Mouse (Mus musculus) liver, adult 2 months (tissue): Measurements from ENCODE around the gene Cfap126. TPM values are rescaled to one million over a fixed set of nuclear protein-coding genes. Genes with fewer than 3 reads are reported as not detected.

Experiments
- DNase-seq: peaks from one replicate; pipeline ENCODE4 v3.0.0-alpha.2; 2011; ENCODE audit warnings: low read depth, low spot score; ENCODE audit errors: extremely low read depth
- H3K27ac ChIP-seq: fragments of 200-500 bp; replicated peaks from 2 replicates; pipeline ENCODE4 v1.5.1; 2012; ENCODE audit warnings: low read depth, mild to moderate bottlenecking, control low read depth, inconsistent platforms, low read length; ENCODE audit not compliant: insufficient read depth
- H3K27me3 ChIP-seq: fragments of 200-500 bp; 2 replicates; pipeline ENCODE4 v1.6.1; 2012; ENCODE audit warnings: mild to moderate bottlenecking, moderate library complexity, low read length, inconsistent platforms; ENCODE audit not compliant: control insufficient read depth, insufficient read depth
- H3K36me3 ChIP-seq: fragments of 200-500 bp; 2 replicates; pipeline ENCODE4 v1.6.1; 2012; ENCODE audit warnings: low read length, inconsistent platforms; ENCODE audit not compliant: control insufficient read depth, insufficient read depth
- H3K4me1 ChIP-seq: fragments of 200-500 bp; 2 replicates; pipeline ENCODE4 v1.6.1; 2011; ENCODE audit warnings: low read length; ENCODE audit not compliant: control insufficient read depth, insufficient read depth
- H3K4me3 ChIP-seq: fragments of 200-500 bp; 2 replicates; pipeline ENCODE4 v1.5.1; 2011; ENCODE audit warnings: low read depth, mild to moderate bottlenecking, control low read depth, low read length, moderate library complexity; ENCODE audit not compliant: insufficient read depth
- H3K79me2 ChIP-seq: fragments of 200-500 bp; 2 replicates; pipeline ENCODE4 v1.6.1; 2012; ENCODE audit warnings: inconsistent platforms, mild to moderate bottlenecking, low read length, moderate library complexity; ENCODE audit not compliant: control insufficient read depth, insufficient read depth
- H3K9ac ChIP-seq: fragments of 200-500 bp; 2 replicates; pipeline ENCODE4 v1.6.1; 2012; ENCODE audit warnings: low read depth, mild to moderate bottlenecking, control low read depth, inconsistent platforms, low read length
- CTCF ChIP-seq: fragments of 200-500 bp; IDR thresholded peaks from 2 replicates; pipeline ENCODE4 v1.5.1; 2011; ENCODE audit warnings: low read depth, low read length, control low read depth
- POLR2A ChIP-seq: fragments of 200-500 bp; IDR thresholded peaks from 2 replicates; pipeline ENCODE4 v1.6.1; 2011; ENCODE audit warnings: low read length, control low read depth; ENCODE audit not compliant: insufficient read depth; ENCODE audit errors: extremely low read depth
- WGBS: fragments of 180-500 bp; shearing (Covaris S2); methylation state at CpG from one replicate; pipeline ENCODE4 v1.1.7; 2018; 5-methylcytosine and 5-hydroxymethylcytosine counted together
- polyA plus RNA-seq: library from polyadenylated mRNA; depleted of rRNA; stranded (reverse); fragments of >200 nt; gene quantifications from 2 replicates; pipeline ENCODE4 v1.2.3, GENCODE M21; 2012
- total RNA-seq: library from RNA; depleted of rRNA; stranded (reverse); fragments of >200 nt; gene quantifications from 2 replicates; pipeline ENCODE4 v1.2.3, GENCODE M21; 2014

Cfap126 gene
- total and polyA plus RNA-seq, 2 experiments: 0.37 to 3.5 TPM

GRCm38 (mm10) chr1:171103179-171103840, 10.4 kb upstream of the Cfap126 start:
- TF ChIP-seq POLR2A (no peak), CTCF (no peak)
- H3K27me3 ChIP-seq: no peaks in the 10 kb centered on the region
- no peaks in the 10 kb centered on the region for H3K79me2 ChIP-seq
- WGBS: 15% methylated on average over 10 of the region's 10 CpGs
- H3K36me3 ChIP-seq: no peaks in the 10 kb centered on the region
- no peak for DNase-seq
- no peak overlapping the region for H3K27ac ChIP-seq
- peak overlapping the region; percentile 5; the same call in 1 of the 2 replicates for H3K4me3 ChIP-seq
- H3K9ac ChIP-seq: no peak overlapping the region
- H3K4me1 ChIP-seq: no peaks in the 10 kb centered on the region

DNA sequence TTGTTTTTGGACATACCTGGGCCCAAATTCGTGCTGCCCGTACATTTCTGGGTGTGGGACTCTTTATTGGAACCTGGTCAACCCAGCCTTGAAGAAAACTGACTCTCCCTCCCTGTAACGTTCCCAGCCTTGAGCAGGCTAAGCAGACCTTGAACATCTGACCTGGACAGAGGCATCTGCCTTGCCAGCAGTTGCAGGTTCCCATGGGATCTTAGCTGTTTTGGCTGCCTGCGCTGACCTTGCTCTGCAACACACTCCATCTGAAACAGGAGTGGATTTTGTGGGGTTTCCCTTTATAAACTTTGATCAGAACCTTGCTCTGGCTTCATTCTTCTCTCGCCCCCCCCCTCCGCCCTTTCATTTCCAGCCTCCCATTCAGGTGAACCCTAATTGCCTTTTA, 8.5 kb upstream of the Cfap126 start:
- TF ChIP-seq CTCF (no peak), POLR2A (no peak)
- Histone ChIP-seq H3K27me3 (no peaks in the 10 kb centered on the region), H3K36me3 (no peaks in the 10 kb centered on the region), H3K4me1 (no peaks in the 10 kb centered on the region; the same call in 1 of the 2 replicates), H3K4me3 (no peak overlapping the region), H3K27ac (no peak overlapping the region), H3K9ac (no peak overlapping the region), H3K79me2 (no peaks in the 10 kb centered on the region)
- WGBS: 82% methylated on average over 6 of the region's 6 CpGs
- no peak for DNase-seq

- Histone ChIP-seq H3K4me1 (peaks cover 11% of the 10 kb centered on the region), H3K27me3 (no peaks in the 10 kb centered on the region), H3K9ac (no peak overlapping the region), H3K79me2 (no peaks in the 10 kb centered on the region), H3K27ac (peak overlapping the region; percentile 63), H3K36me3 (no peaks in the 10 kb centered on the region), H3K4me3 (no peak overlapping the region)
- WGBS: 22% methylated on average over 9 of the region's 9 CpGs
- no peak for TF ChIP-seq POLR2A
- TF ChIP-seq CTCF: no peak
- peak; percentile 94 for DNase-seq
Observed at GRCm38 (mm10) chr1:171109620-171110019, 4.1 kb upstream of the Cfap126 start.

DNA sequence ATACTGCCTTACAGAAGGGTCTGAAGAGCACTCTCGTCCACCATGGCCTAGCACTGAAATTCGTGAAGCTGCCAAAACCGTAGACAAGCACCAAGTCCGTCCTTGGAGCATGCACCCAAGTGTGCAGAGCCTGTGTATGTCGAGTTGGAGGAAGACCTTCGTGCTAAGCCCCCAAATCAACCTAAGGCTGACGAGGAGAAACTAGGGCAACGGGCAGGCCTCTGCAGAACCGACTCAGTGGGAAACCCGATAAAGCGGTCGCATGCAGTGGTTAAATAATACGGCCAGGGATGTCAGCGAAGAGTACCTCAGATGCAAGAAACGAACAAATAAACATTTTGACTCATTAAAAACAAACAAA, 3.1 kb upstream of the Cfap126 start:
- WGBS: 36% methylated on average over 15 of the region's 15 CpGs
- no peaks in the 10 kb centered on the region for H3K36me3 ChIP-seq
- no peak for DNase-seq
- no peak overlapping the region for H3K9ac ChIP-seq
- TF ChIP-seq POLR2A: no peak
- TF ChIP-seq CTCF: no peak
- peak overlapping the region; percentile 3 for H3K27ac ChIP-seq
- no peaks in the 10 kb centered on the region for H3K79me2 ChIP-seq
- no peaks in the 10 kb centered on the region for H3K27me3 ChIP-seq
- peak overlapping the region; percentile 56; the same call in 1 of the 2 replicates for H3K4me3 ChIP-seq
- peaks cover 11% of the 10 kb centered on the region for H3K4me1 ChIP-seq

GRCm38 (mm10) chr1:171111020-171111780, 2.5 kb upstream of the Cfap126 start:
- DNase-seq: peak; percentile 82
- no peaks in the 10 kb centered on the region for H3K27me3 ChIP-seq
- peaks cover 11% of the 10 kb centered on the region for H3K4me1 ChIP-seq
- H3K27ac ChIP-seq: peak overlapping the region; percentile 63
- TF ChIP-seq CTCF: peak; percentile 92
- TF ChIP-seq POLR2A: no peak
- peak overlapping the region; percentile 56 for H3K4me3 ChIP-seq
- H3K9ac ChIP-seq: peak overlapping the region; percentile 63
- WGBS: under 1% methylated on average over 38 of the region's 38 CpGs
- H3K79me2 ChIP-seq: no peaks in the 10 kb centered on the region
- no peaks in the 10 kb centered on the region for H3K36me3 ChIP-seq
